In genomic region chr12:118926813-118927281, GRCm38 (mm10) we compare ENCODE assay signal across 8 mouse cellular contexts. TPM values are rescaled to one million over a fixed set of nuclear protein-coding genes. Genes with fewer than 3 reads are reported as not detected.
DNase-seq lines count a peak whose midpoint lies in the region; ATAC-seq and TF ChIP-seq lines count a peak whose summit lies in the region.

No protein-coding gene starts in this region.

- 16% methylated on average over 13 of the region's 13 CpGs for WGBS in liver, adult 2 months
- 17% methylated on average over 13 of the region's 13 CpGs for WGBS in liver, embryonic 12.5 days (ENCODE audit: insufficient replicate concordance)
- 15% methylated on average over 13 of the region's 13 CpGs for whole genome bisulfite sequencing in heart, embryonic 13.5 days
- 20% methylated on average over 13 of the region's 13 CpGs for WGBS in midbrain, embryonic 14.5 days

- no peaks in the 10 kb centered on the region for H3K79me2 ChIP-seq in liver, adult 2 months (ENCODE audit: control insufficient read depth, insufficient read depth, low read length)

- no peak overlapping the region for H3K4me2 ChIP-seq in liver, embryonic 12.5 days
- peak overlapping the region; percentile 64 for H3K4me2 ChIP-seq in heart, embryonic 13.5 days
- H3K4me2 ChIP-seq in midbrain, embryonic 14.5 days (ENCODE audit: low read length): peak overlapping the region; percentile 52

- H3K4me1 ChIP-seq in liver, adult 2 months (ENCODE audit: control insufficient read depth, insufficient read depth, low read length): no peaks in the 10 kb centered on the region
- no peaks in the 10 kb centered on the region for H3K4me1 ChIP-seq in liver, embryonic 12.5 days
- H3K4me1 ChIP-seq in cortical plate, adult 2 months (ENCODE audit: control insufficient read depth, insufficient read depth, low read length): no peaks in the 10 kb centered on the region
- H3K4me1 ChIP-seq in heart, embryonic 13.5 days: peaks cover 5% of the 10 kb centered on the region
- H3K4me1 ChIP-seq in midbrain, embryonic 14.5 days (ENCODE audit: control insufficient read depth, insufficient read depth, low read length): peaks cover 2% of the 10 kb centered on the region; the same call in 1 of the 2 replicates

- peak; percentile 17 for DNase-seq in liver, adult 2 months (ENCODE audit: extremely low read depth, low read depth, low spot score)
- peak; percentile 18 for DNase-seq in layer of hippocampus, adult 9-10 months (ENCODE audit: low spot score)
- peak; percentile 85 for DNase-seq in midbrain, embryonic 14.5 days
- DNase-seq in gastrocnemius, postnatal 10 days: no peak
- DNase-seq in spleen, postnatal 14 days (ENCODE audit: low spot score in 2 of 2): no peak

- peak; percentile 36; the same call in 1 of the 2 replicates for TF ChIP-seq CTCF in liver, adult 2 months (IDR thresholded peaks at IDR 0.05; ENCODE audit: low read depth, low read length)
- peak; percentile 42; the same call in 1 of the 2 replicates for TF ChIP-seq CTCF in cortical plate, adult 2 months (IDR thresholded peaks at IDR 0.05; ENCODE audit: extremely low read depth, insufficient read depth, low read length)

- no peak for ATAC-seq in liver, embryonic 12.5 days
- no peak for ATAC-seq in heart, embryonic 13.5 days (ENCODE audit: extremely low read depth, insufficient number of reproducible peaks, low FRiP score, low TSS enrichment)
- peak; percentile 66; the same call in 1 of the 2 replicates for ATAC-seq in midbrain, embryonic 14.5 days (ENCODE audit: low FRiP score, low TSS enrichment)

- H3K27ac ChIP-seq in liver, adult 2 months (replicated peaks; ENCODE audit: insufficient read depth, low read depth, low read length): no peak overlapping the region
- no peak overlapping the region for H3K27ac ChIP-seq in liver, embryonic 12.5 days
- H3K27ac ChIP-seq in cortical plate, adult 2 months (ENCODE audit: insufficient read depth, low read length): no peak overlapping the region
- no peak overlapping the region for H3K27ac ChIP-seq in heart, embryonic 13.5 days (replicated peaks)
- no peak overlapping the region for H3K27ac ChIP-seq in midbrain, embryonic 14.5 days (replicated peaks; ENCODE audit: low read depth, low read length)

- H3K9me3 ChIP-seq in liver, embryonic 12.5 days (replicated peaks): no peaks in the 10 kb centered on the region
- no peaks in the 10 kb centered on the region for H3K9me3 ChIP-seq in heart, embryonic 13.5 days
- no peaks in the 10 kb centered on the region for H3K9me3 ChIP-seq in midbrain, embryonic 14.5 days (ENCODE audit: control insufficient read depth, low read length)

- H3K36me3 ChIP-seq in liver, adult 2 months (ENCODE audit: control insufficient read depth, insufficient read depth, low read length): no peaks in the 10 kb centered on the region
- H3K36me3 ChIP-seq in liver, embryonic 12.5 days: no peaks in the 10 kb centered on the region
- no peaks in the 10 kb centered on the region for H3K36me3 ChIP-seq in heart, embryonic 13.5 days
- H3K36me3 ChIP-seq in midbrain, embryonic 14.5 days (ENCODE audit: control insufficient read depth, insufficient read depth, low read length): no peaks in the 10 kb centered on the region

- TF ChIP-seq POLR2A in liver, adult 2 months (IDR thresholded peaks at IDR 0.05; ENCODE audit: extremely low read depth, insufficient read depth, low read length): no peak
- no peak for TF ChIP-seq POLR2A in cortical plate, adult 2 months (IDR thresholded peaks at IDR 0.05; ENCODE audit: extremely low read depth, insufficient read depth, low read length)

- no peak overlapping the region for H3K4me3 ChIP-seq in liver, adult 2 months (ENCODE audit: insufficient read depth, low read depth, low read length)
- no peak overlapping the region for H3K4me3 ChIP-seq in liver, embryonic 12.5 days
- H3K4me3 ChIP-seq in cortical plate, adult 2 months (ENCODE audit: insufficient read depth, low read length): no peak overlapping the region
- H3K4me3 ChIP-seq in heart, embryonic 13.5 days: peak overlapping the region; percentile 35
- H3K4me3 ChIP-seq in midbrain, embryonic 14.5 days (replicated peaks; ENCODE audit: low read depth, low read length): 0 out of 2 replicates have a peak overlapping the region, but pooled peaks have one; percentile 18

- no peak overlapping the region for H3K9ac ChIP-seq in liver, adult 2 months (ENCODE audit: low read depth, low read length)
- H3K9ac ChIP-seq in liver, embryonic 12.5 days: no peak overlapping the region
- peak overlapping the region; percentile 69 for H3K9ac ChIP-seq in heart, embryonic 13.5 days
- peak overlapping the region; percentile 43 for H3K9ac ChIP-seq in midbrain, embryonic 14.5 days (replicated peaks; ENCODE audit: low read length)

- H3K27me3 ChIP-seq in liver, adult 2 months (ENCODE audit: control insufficient read depth, insufficient read depth, low read length): 0 out of 2 replicates have a peak, but pooled peaks cover 2% of the 10 kb centered on the region
- H3K27me3 ChIP-seq in liver, embryonic 12.5 days (replicated peaks): no peaks in the 10 kb centered on the region
- H3K27me3 ChIP-seq in heart, embryonic 13.5 days (replicated peaks): no peaks in the 10 kb centered on the region
- H3K27me3 ChIP-seq in midbrain, embryonic 14.5 days (ENCODE audit: control insufficient read depth, insufficient read depth, low read length): no peaks in the 10 kb centered on the region; the same call in 1 of the 2 replicates

RNA-seq across cellular contexts. Expression of gene Abcb5, which starts 39.4 kb away (rescaled TPM):
- total RNA-seq in liver, adult 2 months (2014; rRNA removed): not detected in 2 replicates
- not detected in 2 replicates for polyA plus RNA-seq in liver, adult 2 months (2012; rRNA removed)
- not detected in 2 replicates for polyA plus RNA-seq in liver, embryonic 12.5 days (2016; fragmentation: Nextera tagmentation; extraction: Ambion mirVana)
- not detected in 2 replicates for polyA plus RNA-seq in cortical plate, adult 2 months (2012; rRNA removed)
- polyA plus RNA-seq in heart, embryonic 13.5 days (2015; fragmentation: Nextera tagmentation; extraction: Ambion mirVana): not detected in 2 replicates
- polyA plus RNA-seq in midbrain, embryonic 14.5 days (2014; fragmentation: Nextera tagmentation; extraction: Ambion mirVana): not detected in 2 replicates
- not detected for total RNA-seq in gastrocnemius, postnatal 10 days (2021)

Comparison
In these comparisons a context has a peak if more than half of its experiments do, and no peak if none do; other contexts are left out.
1. DNase-seq: peak in liver, adult 2 months (single experiment), layer of hippocampus, adult 9-10 months (single experiment) and midbrain, embryonic 14.5 days (single experiment); none in gastrocnemius, postnatal 10 days (single experiment) and spleen, postnatal 14 days (0 of 2).
2. H3K4me3 ChIP-seq: peak in heart, embryonic 13.5 days (single experiment) and midbrain, embryonic 14.5 days (single experiment); none in liver, adult 2 months (single experiment), liver, embryonic 12.5 days (single experiment) and cortical plate, adult 2 months (single experiment).
3. H3K9ac ChIP-seq: peak in heart, embryonic 13.5 days (single experiment) and midbrain, embryonic 14.5 days (single experiment); none in liver, adult 2 months (single experiment) and liver, embryonic 12.5 days (single experiment).